Mouse (Mus musculus) heart, embryonic 12.5 days (tissue): ENCODE measurements around the gene Spata4. TPM values are rescaled to one million over a fixed set of nuclear protein-coding genes. Genes with fewer than 3 reads are reported as not detected.
"Not testable (repeated sequence)": the region's sequence is repeated elsewhere in the genome, so short reads cannot be mapped to it uniquely, and the experiment has no call there.

Source experiments
- ATAC-seq: fragments of 200-750 bp; cut with Nextera tagmentation; 2 replicates; pipeline ENCODE4 v1.8.0; 2017; ENCODE audit warnings: moderate TSS enrichment, moderate library complexity; ENCODE audit not compliant: insufficient number of reproducible peaks, low FRiP score
- H3K27ac ChIP-seq: fragments of 300-500 bp; sonication (generic); 2 replicates; pipeline ENCODE4 v1.5.1; 2016; ENCODE audit warnings: mild to moderate bottlenecking, moderate library complexity; ENCODE audit not compliant: poor library complexity, severe bottlenecking
- H3K27me3 ChIP-seq: fragments of 300-500 bp; sonication (generic); replicated peaks from 2 replicates; pipeline ENCODE4 v1.6.1; 2016; ENCODE audit warnings: mild to moderate bottlenecking, moderate library complexity
- H3K36me3 ChIP-seq: fragments of 300-500 bp; sonication (generic); 2 replicates; pipeline ENCODE4 v1.6.1; 2016; ENCODE audit warnings: mild to moderate bottlenecking, moderate library complexity
- H3K4me1 ChIP-seq: fragments of 300-500 bp; sonication (generic); replicated peaks from 2 replicates; pipeline ENCODE4 v1.6.1; 2016; ENCODE audit warnings: mild to moderate bottlenecking
- H3K4me2 ChIP-seq: fragments of 300-500 bp; sonication (generic); 2 replicates; pipeline ENCODE4 v1.6.1; 2016; ENCODE audit warnings: mild to moderate bottlenecking, moderate library complexity
- H3K4me3 ChIP-seq: fragments of 300-500 bp; sonication (generic); 2 replicates; pipeline ENCODE4 v1.5.1; 2016; ENCODE audit warnings: mild to moderate bottlenecking
- H3K9ac ChIP-seq: fragments of 300-500 bp; sonication (generic); 2 replicates; pipeline ENCODE4 v1.6.1; 2016; ENCODE audit warnings: mild to moderate bottlenecking, moderate library complexity
- H3K9me3 ChIP-seq: fragments of 300-500 bp; sonication (generic); replicated peaks from 2 replicates; pipeline ENCODE4 v1.6.1; 2016; ENCODE audit warnings: mild to moderate bottlenecking, moderate library complexity
- WGBS: fragments of 180-500 bp; shearing (Covaris S2); methylation state at CpG from one replicate; pipeline ENCODE4 v1.1.7; 2016; 5-methylcytosine and 5-hydroxymethylcytosine counted together
- polyA plus RNA-seq: library from polyadenylated mRNA; unstranded; fragments of >200 nt; fragmentation: Nextera tagmentation; extraction: Ambion mirVana; gene quantifications from 2 replicates; pipeline ENCODE4 v1.2.1, GENCODE M21; 2016

Spata4 gene
- polyA plus RNA-seq, 1 experiment from 2014 or later = not detected

- ATAC-seq = no peak
- no peak overlapping the region for H3K27ac ChIP-seq
- no peaks in the 10 kb centered on the region for H3K9me3 ChIP-seq
- 90% methylated on average over 2 of the region's 2 CpGs for WGBS
- no peak overlapping the region for H3K4me3 ChIP-seq
- no peaks in the 10 kb centered on the region for H3K36me3 ChIP-seq
- H3K4me1 ChIP-seq = peaks cover 6% of the 10 kb centered on the region
- H3K27me3 ChIP-seq = no peaks in the 10 kb centered on the region
- no peak overlapping the region for H3K9ac ChIP-seq
- no peak overlapping the region for H3K4me2 ChIP-seq
Measured at GRCm38 (mm10) chr8:54596940-54597339, 3.6 kb upstream of the Spata4 start.

GRCm38 (mm10) chr8:54597386-54597785 is 3.2 kb upstream of the Spata4 start:
- 90% methylated on average over 2 of the region's 2 CpGs for WGBS
- Histone ChIP-seq H3K4me1 (peaks cover 6% of the 10 kb centered on the region), H3K9me3 (no peaks in the 10 kb centered on the region), H3K27me3 (no peaks in the 10 kb centered on the region), H3K27ac (no peak overlapping the region), H3K9ac (no peak overlapping the region), H3K36me3 (no peaks in the 10 kb centered on the region), H3K4me2 (no peak overlapping the region), H3K4me3 (no peak overlapping the region)
- ATAC-seq = no peak

- WGBS = 74% methylated on average over 4 of the region's 4 CpGs
Measured at GRCm38 (mm10) chr8:54603440-54603839, 2.9 kb downstream of the Spata4 start.

GRCm38 (mm10) chr8:54609336-54609735 is 8.8 kb downstream of the Spata4 start:
- Histone ChIP-seq H3K36me3 (no peaks in the 10 kb centered on the region), H3K27ac (0 out of 2 replicates have a peak overlapping the region, but pooled peaks have one; percentile 21), H3K9ac (no peak overlapping the region), H3K27me3 (no peaks in the 10 kb centered on the region), H3K9me3 (no peaks in the 10 kb centered on the region), H3K4me2 (no peak overlapping the region), H3K4me1 (0 out of 2 replicates have a peak, but pooled peaks cover 4% of the 10 kb centered on the region), H3K4me3 (no peak overlapping the region)
- 44% methylated on average over 2 of the region's 2 CpGs for WGBS
- ATAC-seq = peak; percentile 67; the same call in 1 of the 2 replicates

More at GRCm38 (mm10) chr8:54603440-54603839, 2.9 kb downstream of the Spata4 start:
- no peak overlapping the region for H3K4me3 ChIP-seq
- ATAC-seq = no peak
- H3K27ac ChIP-seq = no peak overlapping the region
- no peaks in the 10 kb centered on the region for H3K27me3 ChIP-seq
- no peaks in the 10 kb centered on the region for H3K9me3 ChIP-seq
- no peaks in the 10 kb centered on the region for H3K36me3 ChIP-seq
- H3K4me1 ChIP-seq = peaks cover 6% of the 10 kb centered on the region
- no peak overlapping the region for H3K9ac ChIP-seq
- H3K4me2 ChIP-seq = no peak overlapping the region

GRCm38 (mm10) chr8:54610238-54610637 is 9.7 kb downstream of the Spata4 start:
- no peak for ATAC-seq
- no peak overlapping the region for H3K4me3 ChIP-seq
- 64% methylated on average over 4 of the region's 4 CpGs for WGBS
- no peaks in the 10 kb centered on the region for H3K9me3 ChIP-seq
- 0 out of 2 replicates have a peak, but pooled peaks cover 4% of the 10 kb centered on the region for H3K4me1 ChIP-seq
- no peak overlapping the region; the same call in 1 of the 2 replicates for H3K27ac ChIP-seq
- H3K27me3 ChIP-seq = no peaks in the 10 kb centered on the region
- no peak overlapping the region for H3K9ac ChIP-seq
- H3K36me3 ChIP-seq = no peaks in the 10 kb centered on the region
- H3K4me2 ChIP-seq = no peak overlapping the region

GRCm38 (mm10) chr8:54616710-54617109 is 16.1 kb downstream of the Spata4 start:
- H3K4me2 ChIP-seq = 0 out of 2 replicates have a peak overlapping the region, but pooled peaks have one; percentile 19
- H3K9me3 ChIP-seq, H3K4me1 ChIP-seq, ATAC-seq, H3K4me3 ChIP-seq, H3K27ac ChIP-seq, H3K36me3 ChIP-seq, H3K9ac ChIP-seq, H3K27me3 ChIP-seq: not testable (repeated sequence)
- WGBS = 73% methylated on average over 17 of the region's 17 CpGs

GRCm38 (mm10) chr8:54638634-54639033 is 38.1 kb downstream of the Spata4 start:
- H3K4me2 ChIP-seq = no peak overlapping the region
- no peaks in the 10 kb centered on the region for H3K4me1 ChIP-seq
- H3K9ac ChIP-seq = no peak overlapping the region
- H3K27ac ChIP-seq = no peak overlapping the region
- no peak overlapping the region for H3K4me3 ChIP-seq
- no peak for ATAC-seq
- H3K27me3 ChIP-seq = no peaks in the 10 kb centered on the region
- whole genome bisulfite sequencing = 71% methylated on average over 4 of the region's 4 CpGs
- no peaks in the 10 kb centered on the region for H3K9me3 ChIP-seq
- H3K36me3 ChIP-seq = no peaks in the 10 kb centered on the region

Other genes with a start within 250 kb of the Spata4 start
- gene Asb5, start 71.2 kb upstream of the Spata4 start, polyA plus RNA-seq = 4.3 TPM in 2 replicates
- 84.1 and 89.5 TPM in 2 replicates for gene Spcs3, start 70.8 kb upstream of the Spata4 start, polyA plus RNA-seq